In the genomic region with DNA sequence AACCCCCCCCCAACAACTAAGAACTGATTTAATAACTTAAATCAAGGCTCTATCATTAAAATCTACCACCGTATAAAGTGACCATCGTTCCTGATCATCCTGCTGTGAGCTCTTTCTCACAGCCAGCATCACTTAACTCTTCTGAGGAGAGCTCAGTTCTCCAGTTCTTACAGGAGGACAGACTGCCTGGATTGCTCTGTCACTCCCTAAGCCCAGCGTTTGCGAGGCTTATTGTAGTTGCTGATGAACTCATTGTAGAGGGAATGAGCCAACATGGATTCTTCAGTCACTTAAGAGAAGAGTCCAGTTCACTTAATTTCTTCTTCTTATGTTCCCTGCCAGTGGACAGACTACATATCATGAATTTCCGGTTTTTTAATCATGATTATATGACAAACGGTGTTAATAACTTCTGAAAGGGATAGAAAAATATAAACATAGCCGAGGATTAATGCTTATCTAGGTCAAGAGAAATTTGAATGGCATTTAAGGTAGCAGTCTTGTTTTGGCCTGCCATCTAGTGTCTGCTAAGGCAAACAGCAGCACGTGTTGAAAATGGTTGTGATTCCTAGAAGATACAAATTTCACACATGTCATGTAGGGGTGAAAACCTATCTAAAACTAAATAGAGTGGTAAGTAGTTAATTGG, we compare ENCODE assay signal across 7 mouse cellular contexts. TPM values are rescaled to one million over a fixed set of nuclear protein-coding genes. Genes with fewer than 3 reads are reported as not detected.
A peak's percentile ranks its signal among the peaks of the same experiment; 100 is the strongest.
DNase-seq lines count a peak whose midpoint lies in the region; ATAC-seq lines count a peak whose summit lies in the region.

No protein-coding gene starts in this region.

- peak; percentile 76 for DNase-seq in hindbrain, embryonic 14.5 days (ENCODE audit: low spot score)
- peak; percentile 70 for DNase-seq in 3T3-L1 (ENCODE audit: low read depth, low spot score)
- DNase-seq in embryonic facial prominence, embryonic 14.5 days (ENCODE audit: low spot score), result peak; percentile 80
- DNase-seq in spleen, postnatal 36 days (ENCODE audit: low spot score in 2 of 2), result no peak

- H3K4me1 ChIP-seq in hindbrain, embryonic 14.5 days (replicated peaks; ENCODE audit: control insufficient read depth, insufficient read depth, low read length), result no peaks in the 10 kb centered on the region
- no peaks in the 10 kb centered on the region for H3K4me1 ChIP-seq in hindbrain, embryonic 13.5 days (replicated peaks)
- H3K4me1 ChIP-seq in embryonic facial prominence, embryonic 14.5 days (ENCODE audit: control insufficient read depth, insufficient read depth, low read length), result no peaks in the 10 kb centered on the region
- H3K4me1 ChIP-seq in midbrain, embryonic 15.5 days, result no peaks in the 10 kb centered on the region

- WGBS in hindbrain, embryonic 14.5 days, result 23% methylated on average over 8 of the region's 8 CpGs
- 28% methylated on average over 8 of the region's 8 CpGs for WGBS in hindbrain, embryonic 13.5 days
- 27% methylated on average over 8 of the region's 8 CpGs for WGBS in embryonic facial prominence, embryonic 14.5 days
- WGBS in midbrain, embryonic 15.5 days, result 25% methylated on average over 8 of the region's 8 CpGs

- no peak; the same call in 1 of the 2 replicates for ATAC-seq in hindbrain, embryonic 14.5 days (ENCODE audit: low FRiP score)
- ATAC-seq in hindbrain, embryonic 13.5 days (ENCODE audit: low FRiP score), result no peak
- ATAC-seq in CD4-positive, CD25-positive, alpha-beta regulatory T cell, adult 4 months, result peak; percentile 92
- ATAC-seq in embryonic facial prominence, embryonic 14.5 days (ENCODE audit: low read depth), result no peak
- peak; percentile 48; the same call in 1 of the 2 replicates for ATAC-seq in midbrain, embryonic 15.5 days (replicated peaks)

- no peaks in the 10 kb centered on the region for H3K27me3 ChIP-seq in hindbrain, embryonic 14.5 days (ENCODE audit: control insufficient read depth, insufficient read depth, low read length)
- no peaks in the 10 kb centered on the region for H3K27me3 ChIP-seq in hindbrain, embryonic 13.5 days
- no peaks in the 10 kb centered on the region for H3K27me3 ChIP-seq in embryonic facial prominence, embryonic 14.5 days (replicated peaks; ENCODE audit: control insufficient read depth, insufficient read depth, low read length)
- H3K27me3 ChIP-seq in midbrain, embryonic 15.5 days (replicated peaks), result no peaks in the 10 kb centered on the region

- no peak overlapping the region for H3K27ac ChIP-seq in hindbrain, embryonic 14.5 days
- H3K27ac ChIP-seq in hindbrain, embryonic 13.5 days, result no peak overlapping the region
- no peak overlapping the region for H3K27ac ChIP-seq in embryonic facial prominence, embryonic 14.5 days (replicated peaks; ENCODE audit: low read depth, low read length)
- no peak overlapping the region for H3K27ac ChIP-seq in midbrain, embryonic 15.5 days

- no peak overlapping the region for H3K4me2 ChIP-seq in hindbrain, embryonic 14.5 days (replicated peaks)
- H3K4me2 ChIP-seq in hindbrain, embryonic 13.5 days, result no peak overlapping the region
- H3K4me2 ChIP-seq in embryonic facial prominence, embryonic 14.5 days (ENCODE audit: low read depth, low read length), result no peak overlapping the region
- no peak overlapping the region for H3K4me2 ChIP-seq in midbrain, embryonic 15.5 days

- no peak overlapping the region for H3K4me3 ChIP-seq in hindbrain, embryonic 14.5 days (replicated peaks; ENCODE audit: low read length)
- no peak overlapping the region for H3K4me3 ChIP-seq in hindbrain, embryonic 13.5 days
- no peak overlapping the region for H3K4me3 ChIP-seq in embryonic facial prominence, embryonic 14.5 days (ENCODE audit: low read depth, low read length)
- no peak overlapping the region for H3K4me3 ChIP-seq in midbrain, embryonic 15.5 days

- H3K9ac ChIP-seq in hindbrain, embryonic 14.5 days, result no peak overlapping the region
- H3K9ac ChIP-seq in hindbrain, embryonic 13.5 days, result no peak overlapping the region
- no peak overlapping the region for H3K9ac ChIP-seq in embryonic facial prominence, embryonic 14.5 days (ENCODE audit: low read depth, low read length)
- no peak overlapping the region for H3K9ac ChIP-seq in midbrain, embryonic 15.5 days

- no peaks in the 10 kb centered on the region for H3K9me3 ChIP-seq in hindbrain, embryonic 14.5 days (ENCODE audit: control insufficient read depth, low read length)
- H3K9me3 ChIP-seq in hindbrain, embryonic 13.5 days, result no peaks in the 10 kb centered on the region
- no peaks in the 10 kb centered on the region for H3K9me3 ChIP-seq in embryonic facial prominence, embryonic 14.5 days (ENCODE audit: control insufficient read depth, low read length)
- H3K9me3 ChIP-seq in midbrain, embryonic 15.5 days, result no peaks in the 10 kb centered on the region

- H3K36me3 ChIP-seq in hindbrain, embryonic 14.5 days (replicated peaks; ENCODE audit: control insufficient read depth, insufficient read depth), result no peaks in the 10 kb centered on the region
- H3K36me3 ChIP-seq in hindbrain, embryonic 13.5 days, result no peaks in the 10 kb centered on the region
- H3K36me3 ChIP-seq in embryonic facial prominence, embryonic 14.5 days (ENCODE audit: control insufficient read depth, insufficient read depth, low read length), result no peaks in the 10 kb centered on the region
- no peaks in the 10 kb centered on the region for H3K36me3 ChIP-seq in midbrain, embryonic 15.5 days (replicated peaks)

RNA-seq across cellular contexts. Expression of a gene that starts 6.3 kb away (rescaled TPM):
- 7.2 and 8.3 TPM in 2 replicates for polyA plus RNA-seq in hindbrain, embryonic 14.5 days (2014; fragmentation: Nextera tagmentation; extraction: Ambion mirVana)
- 8.8 and 9.7 TPM in 2 replicates for polyA plus RNA-seq in hindbrain, embryonic 13.5 days (2015; fragmentation: Nextera tagmentation; extraction: Ambion mirVana)
- 10 to 100 TPM in 1 of 2 experiments, 1 to 10 TPM in 1; 8.9 to 10.5 TPM for polyA plus RNA-seq in CD4-positive, CD25-positive, alpha-beta regulatory T cell, adult 4 months (2017; shearing (Covaris generic))
- 36.1 and 37.8 TPM in 2 replicates for polyA plus RNA-seq in embryonic facial prominence, embryonic 14.5 days (2014; fragmentation: Nextera tagmentation; extraction: Ambion mirVana)
- polyA plus RNA-seq in midbrain, embryonic 15.5 days (2015; fragmentation: Nextera tagmentation; extraction: Ambion mirVana), result 6.9 and 8.3 TPM in 2 replicates

RNA-seq across cellular contexts. Expression of a gene that starts 13.1 kb away (rescaled TPM):
- 1.1 TPM in 1 of 2 replicates, not detected in the other for polyA plus RNA-seq in hindbrain, embryonic 14.5 days (2014; fragmentation: Nextera tagmentation; extraction: Ambion mirVana)
- polyA plus RNA-seq in hindbrain, embryonic 13.5 days (2015; fragmentation: Nextera tagmentation; extraction: Ambion mirVana), result 1.3 and 1.9 TPM in 2 replicates
- polyA plus RNA-seq in CD4-positive, CD25-positive, alpha-beta regulatory T cell, adult 4 months (2017; shearing (Covaris generic)), result 1 to 10 TPM in 1 of 2 experiments, not detected in 1; 1.3 TPM
- 5.1 and 7.5 TPM in 2 replicates for polyA plus RNA-seq in embryonic facial prominence, embryonic 14.5 days (2014; fragmentation: Nextera tagmentation; extraction: Ambion mirVana)
- polyA plus RNA-seq in midbrain, embryonic 15.5 days (2015; fragmentation: Nextera tagmentation; extraction: Ambion mirVana), result 0.41 and 1.4 TPM in 2 replicates

RNA-seq across cellular contexts. Expression of a gene that starts 14.3 kb away (rescaled TPM):
- polyA plus RNA-seq in hindbrain, embryonic 14.5 days (2014; fragmentation: Nextera tagmentation; extraction: Ambion mirVana), result 0.64 TPM in 1 of 2 replicates, not detected in the other
- 0.86 and 1.7 TPM in 2 replicates for polyA plus RNA-seq in hindbrain, embryonic 13.5 days (2015; fragmentation: Nextera tagmentation; extraction: Ambion mirVana)
- 1 to 10 TPM in 1 of 2 experiments, not detected in 1; 2.9 TPM for polyA plus RNA-seq in CD4-positive, CD25-positive, alpha-beta regulatory T cell, adult 4 months (2017; shearing (Covaris generic))
- 1.2 and 2.1 TPM in 2 replicates for polyA plus RNA-seq in embryonic facial prominence, embryonic 14.5 days (2014; fragmentation: Nextera tagmentation; extraction: Ambion mirVana)
- polyA plus RNA-seq in midbrain, embryonic 15.5 days (2015; fragmentation: Nextera tagmentation; extraction: Ambion mirVana), result 0.37 and 0.83 TPM in 2 replicates

RNA-seq across cellular contexts. Expression of a gene that starts 18.6 kb away (rescaled TPM):
- 6.7 and 9.8 TPM in 2 replicates for polyA plus RNA-seq in hindbrain, embryonic 14.5 days (2014; fragmentation: Nextera tagmentation; extraction: Ambion mirVana)
- 10.5 and 12.7 TPM in 2 replicates for polyA plus RNA-seq in hindbrain, embryonic 13.5 days (2015; fragmentation: Nextera tagmentation; extraction: Ambion mirVana)
- 1 to 10 TPM; 2.8 to 8.2 TPM for polyA plus RNA-seq in CD4-positive, CD25-positive, alpha-beta regulatory T cell, adult 4 months (2017; shearing (Covaris generic))
- polyA plus RNA-seq in embryonic facial prominence, embryonic 14.5 days (2014; fragmentation: Nextera tagmentation; extraction: Ambion mirVana), result 30.2 and 32.6 TPM in 2 replicates
- polyA plus RNA-seq in midbrain, embryonic 15.5 days (2015; fragmentation: Nextera tagmentation; extraction: Ambion mirVana), result 4.6 and 7.2 TPM in 2 replicates

RNA-seq across cellular contexts. Expression of a gene that starts 19.8 kb away (rescaled TPM):
- polyA plus RNA-seq in hindbrain, embryonic 14.5 days (2014; fragmentation: Nextera tagmentation; extraction: Ambion mirVana), result 1.1 and 1.8 TPM in 2 replicates
- polyA plus RNA-seq in hindbrain, embryonic 13.5 days (2015; fragmentation: Nextera tagmentation; extraction: Ambion mirVana), result 4.2 and 4.4 TPM in 2 replicates
- not detected for polyA plus RNA-seq in CD4-positive, CD25-positive, alpha-beta regulatory T cell, adult 4 months (2017; shearing (Covaris generic))
- polyA plus RNA-seq in embryonic facial prominence, embryonic 14.5 days (2014; fragmentation: Nextera tagmentation; extraction: Ambion mirVana), result 6.6 and 11.5 TPM in 2 replicates
- 0.67 and 1.2 TPM in 2 replicates for polyA plus RNA-seq in midbrain, embryonic 15.5 days (2015; fragmentation: Nextera tagmentation; extraction: Ambion mirVana)

Comparison
In these comparisons a context has a peak if more than half of its experiments do, and no peak if none do; other contexts are left out.
1. ATAC-seq: peak in CD4-positive, CD25-positive, alpha-beta regulatory T cell, adult 4 months (single experiment) and midbrain, embryonic 15.5 days (single experiment); none in hindbrain, embryonic 14.5 days (single experiment), hindbrain, embryonic 13.5 days (single experiment) and embryonic facial prominence, embryonic 14.5 days (single experiment).
2. DNase-seq: peak in hindbrain, embryonic 14.5 days (single experiment), 3T3-L1 (single experiment) and embryonic facial prominence, embryonic 14.5 days (single experiment); none in spleen, postnatal 36 days (0 of 2).